Mouse (Mus musculus): ENCODE measurements around the gene Cox17. TPM values are rescaled to one million over a fixed set of nuclear protein-coding genes. Genes with fewer than 3 reads are reported as not detected.
A peak's percentile ranks its signal among the peaks of the same experiment; 100 is the strongest.

Cox17 gene
- polyA plus RNA-seq, 1 experiment from 2014 or later, result 142 TPM

DNA sequence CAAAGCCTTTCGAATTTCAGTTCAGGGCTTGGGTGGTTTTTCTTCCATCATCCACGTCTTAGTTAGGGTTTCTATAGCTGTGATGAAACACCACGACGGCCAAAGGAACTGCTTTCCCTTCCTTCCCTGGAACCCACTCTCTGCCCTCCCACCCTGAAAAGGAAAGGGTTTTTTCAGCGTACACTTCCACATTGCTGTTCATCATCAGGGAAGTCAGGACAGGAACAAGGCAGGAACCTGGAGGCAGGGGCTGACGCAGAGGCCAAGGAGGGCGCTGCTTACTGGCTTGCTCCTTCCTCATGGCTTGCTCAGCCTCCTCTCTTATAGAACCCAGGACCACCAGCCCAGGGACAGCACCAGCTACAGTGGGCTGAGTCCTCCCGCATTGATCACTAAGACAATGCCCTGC is 30.1 kb downstream of the Cox17 start:
- Histone ChIP-seq H3K4me3 (peak overlapping the region; percentile 41), H3K4me1 (replicated peaks) (peaks cover 19% of the 10 kb centered on the region), H3K27ac (peak overlapping the region; percentile 84)

DNA sequence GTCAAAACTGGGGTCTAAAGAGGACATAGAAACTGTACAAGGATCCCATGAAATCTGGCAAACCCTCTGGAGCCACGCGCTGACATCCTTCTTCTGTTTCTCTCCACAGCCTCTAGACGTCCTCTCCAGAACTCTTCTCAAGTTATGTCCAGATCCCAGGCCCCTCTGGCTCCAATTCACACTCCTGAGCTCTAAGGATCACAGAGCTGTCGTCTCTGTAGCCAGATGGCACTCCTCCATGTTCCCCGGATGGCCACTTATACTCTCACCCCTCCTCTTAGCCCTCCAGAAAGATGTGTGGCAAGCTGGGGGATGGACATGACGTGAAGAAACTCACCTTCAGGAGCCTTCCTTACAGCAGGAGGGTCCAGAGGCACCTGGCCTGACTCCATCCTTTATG is 30.8 kb downstream of the Cox17 start:
- H3K9me3 ChIP-seq, result no peaks in the 10 kb centered on the region
- no peak overlapping the region for H3K27ac ChIP-seq
- H3K4me3 ChIP-seq, result no peak overlapping the region
- H3K4me1 ChIP-seq (replicated peaks), result peaks cover 19% of the 10 kb centered on the region
- no peak for DNase-seq (ENCODE audit: low spot score)
- no peaks in the 10 kb centered on the region for H3K36me3 ChIP-seq
- H3K27me3 ChIP-seq (ENCODE audit: insufficient read depth, poor library complexity, severe bottlenecking), result no peaks in the 10 kb centered on the region
- WGBS, result 83% methylated on average over 6 of the region's 6 CpGs

More for the DNA sequence above, 30.1 kb downstream of the Cox17 start:
- Histone ChIP-seq H3K36me3 (no peaks in the 10 kb centered on the region), H3K9me3 (no peaks in the 10 kb centered on the region), H3K27me3 (ENCODE audit: insufficient read depth, poor library complexity, severe bottlenecking) (no peaks in the 10 kb centered on the region)
- no peak for DNase-seq (ENCODE audit: low spot score)
- whole genome bisulfite sequencing, result 60% methylated on average over 8 of the region's 8 CpGs

DNA sequence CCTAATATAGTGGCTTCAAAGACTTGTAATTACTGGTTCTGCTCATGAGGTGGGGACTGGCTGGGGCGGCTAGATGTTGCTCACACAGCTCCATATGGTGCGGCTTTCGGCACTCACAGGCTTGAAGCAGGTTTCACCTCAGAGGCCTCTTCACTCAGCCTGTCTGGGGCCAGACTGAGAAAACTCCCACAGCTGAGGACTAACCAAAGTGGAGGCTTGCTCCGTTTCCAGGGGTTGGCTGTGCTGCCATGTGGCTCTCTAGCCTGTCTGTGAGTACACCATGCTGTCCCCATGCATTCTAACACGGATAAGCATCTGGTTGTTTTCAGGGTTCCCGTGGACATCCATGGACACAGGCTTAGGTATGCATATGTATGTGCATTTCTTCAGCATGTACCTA is 31.8 kb downstream of the Cox17 start:
- no peak overlapping the region for H3K27ac ChIP-seq
- WGBS, result 79% methylated on average over 6 of the region's 6 CpGs
- no peaks in the 10 kb centered on the region for H3K9me3 ChIP-seq
- no peaks in the 10 kb centered on the region for H3K27me3 ChIP-seq (ENCODE audit: insufficient read depth, poor library complexity, severe bottlenecking)
- H3K36me3 ChIP-seq, result no peaks in the 10 kb centered on the region
- peaks cover 15% of the 10 kb centered on the region for H3K4me1 ChIP-seq (replicated peaks)
- DNase-seq (ENCODE audit: low spot score), result no peak
- no peak overlapping the region for H3K4me3 ChIP-seq

DNA sequence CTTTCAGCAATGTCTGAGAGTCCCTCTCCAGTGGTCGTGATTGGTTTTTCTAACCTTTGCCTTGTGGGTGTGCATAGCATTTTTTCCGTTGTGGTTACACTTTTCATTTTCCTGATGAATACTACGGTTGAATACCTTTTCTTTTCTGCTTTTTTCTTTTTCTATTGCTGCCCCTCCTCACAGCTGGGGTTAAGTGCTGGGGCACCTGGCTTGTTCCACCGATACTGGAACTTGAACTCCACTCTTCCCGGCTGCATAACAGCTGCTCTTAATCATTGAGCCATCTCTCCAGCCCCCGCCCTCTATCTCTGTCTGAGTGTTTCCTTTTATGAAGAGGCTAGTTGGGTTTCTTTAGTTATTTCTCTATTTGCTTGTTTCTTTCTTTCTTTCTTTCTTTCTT is 32.3 kb downstream of the Cox17 start:
- Histone ChIP-seq H3K27ac (no peak overlapping the region), H3K4me3 (no peak overlapping the region), H3K4me1 (replicated peaks) (peaks cover 13% of the 10 kb centered on the region), H3K36me3 (no peaks in the 10 kb centered on the region), H3K9me3 (no peaks in the 10 kb centered on the region), H3K27me3 (ENCODE audit: insufficient read depth, poor library complexity, severe bottlenecking) (no peaks in the 10 kb centered on the region)
- DNase-seq (ENCODE audit: low spot score), result no peak
- 51% methylated on average over 6 of the region's 6 CpGs for WGBS

DNA sequence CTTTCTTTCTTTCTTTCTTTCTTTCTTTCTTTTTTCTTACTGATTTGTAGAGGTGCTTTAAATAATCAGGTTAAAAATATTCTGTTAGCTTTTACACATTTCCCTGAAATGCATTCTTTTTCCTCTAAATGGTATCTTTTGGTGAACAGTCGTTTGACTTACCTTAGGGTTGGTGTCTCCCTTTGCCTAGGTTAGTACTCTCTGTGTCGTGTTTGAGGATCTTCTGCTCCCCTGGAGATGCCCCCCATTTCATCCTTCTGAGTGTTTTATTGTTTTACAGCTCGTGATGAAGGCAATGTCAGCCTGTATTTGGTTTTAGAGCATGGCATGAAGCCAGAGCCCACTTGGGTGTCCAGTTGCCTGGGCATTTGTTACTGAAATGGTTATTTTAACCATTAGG is 32.7 kb downstream of the Cox17 start:
- 73% methylated on average over 3 of the region's 3 CpGs for WGBS
- no peaks in the 10 kb centered on the region for H3K9me3 ChIP-seq
- H3K36me3 ChIP-seq, result no peaks in the 10 kb centered on the region
- no peak overlapping the region for H3K27ac ChIP-seq
- no peak overlapping the region for H3K4me3 ChIP-seq
- peaks cover 13% of the 10 kb centered on the region for H3K4me1 ChIP-seq (replicated peaks)
- no peaks in the 10 kb centered on the region for H3K27me3 ChIP-seq (ENCODE audit: insufficient read depth, poor library complexity, severe bottlenecking)
- no peak for DNase-seq (ENCODE audit: low spot score)

DNA sequence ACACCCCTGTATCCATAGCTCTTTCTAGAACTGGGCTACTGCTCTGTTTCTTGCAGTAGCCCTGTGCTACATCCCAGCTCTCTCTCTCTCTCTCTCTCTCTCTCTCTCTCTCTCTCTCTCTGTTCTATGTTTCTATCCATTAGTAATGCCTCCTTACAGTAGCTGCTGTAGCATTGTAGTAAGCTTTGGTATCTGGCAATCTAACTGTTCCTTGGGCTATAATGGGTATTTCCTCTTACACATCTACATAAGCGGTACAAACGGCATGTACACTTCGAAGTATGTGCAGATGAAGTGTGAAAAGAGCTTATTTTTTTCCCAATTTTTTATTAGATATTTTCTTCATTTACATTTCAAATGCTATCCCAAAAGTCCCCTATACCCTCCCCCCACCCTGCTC is 33.1 kb downstream of the Cox17 start:
- 88% methylated on average over 3 of the region's 3 CpGs for WGBS
- no peaks in the 10 kb centered on the region for H3K36me3 ChIP-seq

DNA sequence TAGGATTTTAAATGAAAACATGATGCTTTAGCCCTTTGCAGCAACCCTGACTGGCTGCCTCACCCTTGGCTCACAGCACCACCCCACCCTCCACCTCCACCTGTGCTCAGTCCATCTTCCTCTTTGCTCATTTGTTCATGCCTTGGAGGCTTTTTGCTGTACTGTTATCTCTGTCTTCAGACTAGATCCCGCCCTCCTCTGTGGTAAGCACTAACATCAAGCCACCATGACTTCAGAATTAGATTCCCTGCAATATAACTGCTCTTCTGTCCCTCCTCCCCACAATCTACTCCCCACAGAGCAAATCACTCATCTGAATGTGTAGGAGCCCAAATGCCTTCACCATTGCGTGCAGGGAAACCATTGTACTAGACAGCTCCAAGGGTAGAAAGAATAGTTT is 36.9 kb downstream of the Cox17 start:
- Histone ChIP-seq H3K4me3 (no peak overlapping the region), H3K27ac (no peak overlapping the region), H3K4me1 (replicated peaks) (no peaks in the 10 kb centered on the region), H3K9me3 (no peaks in the 10 kb centered on the region), H3K27me3 (ENCODE audit: insufficient read depth, poor library complexity, severe bottlenecking) (no peaks in the 10 kb centered on the region), H3K36me3 (no peaks in the 10 kb centered on the region)
- 75% methylated on average over 2 of the region's 2 CpGs for WGBS
- DNase-seq (ENCODE audit: low spot score), result no peak

More for the DNA sequence above, 33.1 kb downstream of the Cox17 start:
- Histone ChIP-seq H3K9me3 (no peaks in the 10 kb centered on the region), H3K27me3 (ENCODE audit: insufficient read depth, poor library complexity, severe bottlenecking) (no peaks in the 10 kb centered on the region), H3K4me1 (replicated peaks) (peaks cover 13% of the 10 kb centered on the region), H3K27ac (no peak overlapping the region), H3K4me3 (no peak overlapping the region)
- DNase-seq (ENCODE audit: low spot score), result no peak

DNA sequence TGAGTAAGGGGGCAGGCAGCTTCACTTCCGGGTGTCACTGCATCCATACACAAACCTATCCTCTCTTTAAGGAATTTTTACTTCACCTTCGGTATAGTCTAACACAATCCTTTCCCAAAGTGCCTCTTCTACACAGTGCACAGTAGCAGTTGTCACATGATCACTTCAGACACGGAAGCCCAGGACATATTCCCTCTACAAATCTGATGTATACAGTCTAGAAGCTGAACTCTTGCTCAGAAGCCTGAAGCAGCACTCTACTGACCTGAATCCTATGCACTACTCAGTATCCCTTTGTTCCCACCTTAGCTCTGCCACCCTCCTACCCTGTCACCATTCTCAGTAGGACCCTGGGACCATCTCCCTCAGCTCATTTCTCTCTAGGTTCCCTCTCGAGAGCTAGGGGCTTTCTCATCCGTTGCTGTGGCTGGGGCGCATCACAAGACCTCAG is 38.4 kb downstream of the Cox17 start:
- no peak overlapping the region for H3K27ac ChIP-seq
- H3K27me3 ChIP-seq (ENCODE audit: insufficient read depth, poor library complexity, severe bottlenecking), result no peaks in the 10 kb centered on the region
- H3K9me3 ChIP-seq, result no peaks in the 10 kb centered on the region
- no peaks in the 10 kb centered on the region for H3K36me3 ChIP-seq
- no peaks in the 10 kb centered on the region for H3K4me1 ChIP-seq (replicated peaks)
- no peak for DNase-seq (ENCODE audit: low spot score)
- no peak overlapping the region for H3K4me3 ChIP-seq
- WGBS, result 84% methylated on average over 6 of the region's 6 CpGs

DNA sequence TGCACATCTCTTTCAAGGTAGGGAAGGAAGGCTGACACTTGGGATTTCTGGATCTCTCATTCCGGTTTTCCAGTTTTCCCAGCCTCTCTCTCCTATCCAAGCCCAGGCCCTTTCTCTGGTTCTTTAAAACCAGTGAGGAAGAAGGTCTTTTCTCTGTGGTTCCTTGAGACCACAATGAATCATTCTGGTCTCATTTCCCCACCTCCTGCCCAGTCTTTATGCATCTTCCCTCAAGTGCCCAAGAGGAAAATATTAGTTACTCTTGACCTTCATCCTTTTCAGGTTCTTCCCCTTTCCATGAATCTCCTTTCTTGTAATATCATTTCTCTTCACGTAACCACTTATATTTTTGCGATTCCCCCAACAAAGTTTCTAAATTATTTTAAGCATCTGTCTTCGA is 38.9 kb downstream of the Cox17 start:
- Histone ChIP-seq H3K4me1 (replicated peaks) (no peaks in the 10 kb centered on the region), H3K4me3 (no peak overlapping the region), H3K36me3 (no peaks in the 10 kb centered on the region), H3K27ac (no peak overlapping the region), H3K27me3 (ENCODE audit: insufficient read depth, poor library complexity, severe bottlenecking) (no peaks in the 10 kb centered on the region), H3K9me3 (no peaks in the 10 kb centered on the region)
- 94% methylated on average over 4 of the region's 4 CpGs for WGBS
- no peak for DNase-seq (ENCODE audit: low spot score)

DNA sequence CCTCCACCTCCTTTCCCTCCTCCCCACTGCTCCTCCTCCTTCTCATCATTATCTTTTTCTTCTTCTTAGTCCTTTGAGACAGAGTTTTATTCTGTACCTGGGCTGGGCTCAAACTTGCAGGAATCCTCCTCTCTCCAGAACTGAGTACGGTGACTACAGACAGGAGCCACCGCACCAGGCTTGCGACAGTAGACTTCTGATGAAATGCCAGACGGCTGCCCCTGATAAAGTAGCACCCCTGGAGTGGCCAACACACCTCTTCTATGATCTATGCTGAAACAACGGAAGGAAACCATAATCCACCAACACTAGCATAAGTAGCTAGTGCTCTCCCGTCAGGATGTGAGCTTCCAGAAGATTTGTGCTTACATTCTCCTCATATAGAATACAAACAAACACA is 40.6 kb downstream of the Cox17 start:
- no peaks in the 10 kb centered on the region for H3K27me3 ChIP-seq (ENCODE audit: insufficient read depth, poor library complexity, severe bottlenecking)
- H3K4me1 ChIP-seq (replicated peaks), result 0 out of 2 replicates have a peak, but pooled peaks cover 2% of the 10 kb centered on the region
- 88% methylated on average over 6 of the region's 6 CpGs for WGBS
- H3K36me3 ChIP-seq, result no peaks in the 10 kb centered on the region
- no peak overlapping the region for H3K4me3 ChIP-seq
- no peaks in the 10 kb centered on the region for H3K9me3 ChIP-seq
- no peak overlapping the region for H3K27ac ChIP-seq
- no peak for DNase-seq (ENCODE audit: low spot score)

DNA sequence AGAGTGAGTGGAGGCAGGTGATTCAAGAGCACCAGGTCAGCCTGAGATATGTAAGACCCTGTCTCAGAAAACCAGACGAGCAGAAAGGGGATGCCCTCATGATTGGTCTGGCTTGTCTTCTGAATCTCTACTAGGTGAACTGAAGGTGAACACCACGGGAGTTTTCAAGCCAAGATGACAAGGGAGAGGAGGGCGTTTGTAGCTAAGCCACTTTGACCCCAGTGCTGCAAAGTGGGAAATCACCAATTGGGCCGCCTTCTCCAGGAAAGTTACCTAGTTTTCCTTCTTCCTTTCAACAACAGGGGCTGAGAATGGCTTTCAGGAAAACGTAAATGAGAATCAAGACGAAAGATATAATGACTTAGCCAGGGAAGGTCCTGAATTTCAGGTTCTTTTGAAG is 42.0 kb downstream of the Cox17 start:
- no peaks in the 10 kb centered on the region for H3K27me3 ChIP-seq (ENCODE audit: insufficient read depth, poor library complexity, severe bottlenecking)
- no peak overlapping the region for H3K27ac ChIP-seq
- no peak overlapping the region for H3K4me3 ChIP-seq
- H3K9me3 ChIP-seq, result no peaks in the 10 kb centered on the region
- 0 out of 2 replicates have a peak, but pooled peaks cover 2% of the 10 kb centered on the region for H3K4me1 ChIP-seq (replicated peaks)
- no peak for DNase-seq (ENCODE audit: low spot score)
- H3K36me3 ChIP-seq, result no peaks in the 10 kb centered on the region
- 76% methylated on average over 6 of the region's 6 CpGs for WGBS

DNA sequence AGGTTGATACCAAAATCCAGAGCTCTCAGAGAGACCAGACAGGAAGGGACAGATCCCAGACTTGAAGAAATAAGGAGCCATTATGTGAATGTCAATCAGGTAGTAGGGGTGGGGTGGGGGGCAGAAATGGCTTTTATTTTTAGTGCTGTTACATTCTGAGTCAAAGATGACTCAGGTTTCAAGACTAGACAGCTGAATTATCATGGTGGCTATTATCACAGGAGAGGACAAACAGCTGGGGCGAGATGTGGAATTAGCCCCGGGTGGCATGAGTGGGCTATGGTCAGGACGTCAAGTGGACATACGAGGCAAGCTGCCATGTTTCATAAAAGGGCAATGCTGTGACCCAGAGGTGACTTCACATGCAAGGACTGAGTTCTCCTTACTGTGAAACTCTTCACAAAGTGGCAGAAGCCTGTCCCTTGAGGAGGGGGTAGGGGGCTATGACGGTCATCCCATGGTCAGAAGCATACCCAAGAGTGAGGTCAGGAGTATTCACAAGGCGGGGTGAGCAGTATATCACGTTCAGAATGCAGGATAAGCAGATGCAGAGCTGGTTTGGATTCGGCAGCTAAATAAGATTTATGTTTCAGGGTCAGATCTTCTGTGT is 42.6 kb downstream of the Cox17 start:
- no peaks in the 10 kb centered on the region for H3K9me3 ChIP-seq
- no peak overlapping the region for H3K27ac ChIP-seq
- DNase-seq (ENCODE audit: low spot score), result no peak
- WGBS, result 83% methylated on average over 8 of the region's 8 CpGs
- no peaks in the 10 kb centered on the region for H3K27me3 ChIP-seq (ENCODE audit: insufficient read depth, poor library complexity, severe bottlenecking)
- H3K36me3 ChIP-seq, result no peaks in the 10 kb centered on the region
- H3K4me1 ChIP-seq (replicated peaks), result 0 out of 2 replicates have a peak, but pooled peaks cover 2% of the 10 kb centered on the region
- no peak overlapping the region for H3K4me3 ChIP-seq

DNA sequence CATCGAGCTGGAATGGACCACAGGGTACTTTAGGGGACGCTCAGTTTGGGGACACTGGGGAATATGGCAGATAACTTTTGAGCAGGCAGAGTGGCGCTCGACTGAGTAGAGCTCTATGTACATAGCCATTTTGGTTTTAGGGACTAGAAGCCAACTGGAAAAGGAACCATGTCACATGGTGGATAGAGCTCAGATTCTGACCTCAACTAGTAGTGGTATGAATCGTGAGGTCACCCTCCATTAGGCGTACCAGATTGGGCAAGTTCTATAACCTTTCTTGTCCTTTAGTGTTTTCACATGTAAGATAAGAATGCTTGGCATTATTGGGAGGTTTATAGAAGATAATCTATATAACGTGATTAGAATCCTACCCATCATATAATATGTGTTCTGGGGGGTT is 43.5 kb downstream of the Cox17 start:
- Histone ChIP-seq H3K27me3 (ENCODE audit: insufficient read depth, poor library complexity, severe bottlenecking) (no peaks in the 10 kb centered on the region), H3K36me3 (no peaks in the 10 kb centered on the region), H3K4me3 (no peak overlapping the region), H3K4me1 (replicated peaks) (0 out of 2 replicates have a peak, but pooled peaks cover 2% of the 10 kb centered on the region), H3K27ac (no peak overlapping the region), H3K9me3 (no peaks in the 10 kb centered on the region)
- no peak for DNase-seq (ENCODE audit: low spot score)
- 91% methylated on average over 7 of the region's 7 CpGs for WGBS
